Mouse (Mus musculus) adrenal gland, postnatal 25 days (tissue): ENCODE results near the gene Jak3. TPM values are rescaled to one million over a fixed set of nuclear protein-coding genes. Genes with fewer than 3 reads are reported as not detected.
"Not testable (repeated sequence)": the region's sequence is repeated elsewhere in the genome, so short reads cannot be mapped to it uniquely, and the experiment has no call there.

Source experiments
- DNase-seq: peaks from one replicate; pipeline ENCODE4 v3.0.0; 2021; ENCODE audit warnings: mixed read lengths
- microRNA-seq, 2 experiments: library from miRNA; unstranded; fragments of <30 nt; microRNA quantifications; one replicate each; pipeline ENCODE4 v1.2.0; 2021
- total RNA-seq: library from RNA; stranded (reverse); gene quantifications from 2 replicates; pipeline ENCODE4 v1.2.3, GENCODE M21; 2021

The Jak3 gene
- total RNA-seq, 1 experiment from 2014 or later: 14.3 TPM

DNA sequence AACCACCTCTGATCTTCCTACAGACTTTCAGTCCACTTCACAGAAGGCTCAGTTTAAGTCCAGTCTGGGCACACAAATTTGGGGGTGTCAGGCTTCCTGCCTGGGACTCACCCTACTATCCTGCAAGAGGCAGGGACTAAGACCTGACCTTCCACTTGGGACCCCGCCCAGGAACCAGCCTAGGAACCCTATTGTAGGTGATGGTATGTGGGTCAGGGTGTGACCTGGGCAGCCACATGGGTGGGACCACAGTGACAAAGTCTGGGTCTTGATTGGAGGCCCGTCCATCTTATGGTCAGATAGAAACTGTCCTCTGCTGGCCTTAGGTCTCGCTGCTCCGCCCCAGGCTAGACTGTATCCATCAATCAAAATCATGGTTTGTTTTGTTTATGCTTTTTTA lies 48.3 kb downstream of the Jak3 start:
- DNase-seq: no peak

DNA sequence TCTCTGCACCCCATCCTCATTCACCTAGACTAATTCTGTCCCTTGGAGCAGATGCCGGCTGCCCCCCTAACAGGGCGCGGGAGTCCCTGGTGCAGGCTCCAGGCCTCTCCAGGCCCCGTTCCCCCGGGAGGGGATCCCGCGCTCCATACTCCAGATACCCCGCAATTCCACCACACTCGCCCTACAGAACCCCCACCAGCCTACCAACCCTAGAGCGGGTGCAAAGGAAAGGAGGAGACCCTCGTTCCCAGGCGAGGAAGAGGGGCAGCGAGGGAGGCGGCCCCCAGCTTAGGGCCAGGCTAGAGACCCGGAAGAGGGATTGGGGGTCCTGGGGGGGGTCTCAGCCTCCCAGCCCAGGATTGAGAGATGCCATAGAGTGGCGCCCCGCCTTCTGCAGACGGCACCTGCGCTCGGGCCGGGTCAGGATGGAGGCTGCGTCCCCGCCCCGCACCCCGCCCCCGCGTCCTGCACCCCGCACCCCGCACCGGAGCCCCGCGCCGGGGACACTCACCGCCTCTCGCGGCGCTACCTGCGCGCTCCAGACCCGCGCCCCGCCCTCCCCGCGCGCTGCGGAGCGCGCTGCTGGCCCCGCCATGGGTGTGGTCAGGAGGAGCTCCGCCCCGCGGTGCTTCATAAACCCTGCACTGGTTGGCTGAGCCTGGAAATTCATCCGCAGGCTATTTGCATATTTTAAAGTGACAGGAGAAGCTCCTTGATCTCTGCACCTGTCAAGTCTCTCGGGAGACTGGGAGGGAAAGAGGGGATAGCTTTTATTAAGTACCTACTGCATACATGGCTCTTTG lies 49.2 kb downstream of the Jak3 start, which contains the start of gene Fcho1:
Gene Fcho1 (minus strand): TSS at position 595 of the 803 bp plus-strand sequence.
- peak; percentile 73 for DNase-seq

DNA sequence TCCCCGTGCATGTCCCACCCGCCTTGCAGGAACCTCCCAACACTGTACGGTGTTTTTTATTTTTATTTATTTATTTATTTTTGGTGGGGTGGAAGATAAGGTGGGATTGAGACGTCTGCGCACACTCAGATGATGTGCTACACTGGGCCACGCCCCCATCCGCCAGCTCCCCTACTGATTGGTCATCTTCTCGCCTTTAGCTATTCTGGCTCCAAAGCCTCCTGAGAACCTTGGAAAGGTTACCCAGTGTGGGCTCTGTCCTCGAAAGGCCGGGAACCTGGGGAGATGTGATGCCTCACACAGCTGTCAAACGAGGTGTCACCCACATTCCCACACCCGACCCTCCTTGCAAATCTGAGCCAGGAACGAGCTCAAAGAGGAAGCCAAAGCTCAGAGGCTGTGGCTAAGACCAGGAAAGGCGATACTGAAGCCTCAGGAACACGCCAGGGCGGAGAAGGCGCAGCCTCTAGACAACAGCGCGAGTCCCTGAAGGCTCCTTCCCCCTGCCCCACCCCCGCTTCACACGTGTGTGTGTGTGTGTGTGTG lies 52.2 kb downstream of the Jak3 start:
- no peak for DNase-seq

DNA sequence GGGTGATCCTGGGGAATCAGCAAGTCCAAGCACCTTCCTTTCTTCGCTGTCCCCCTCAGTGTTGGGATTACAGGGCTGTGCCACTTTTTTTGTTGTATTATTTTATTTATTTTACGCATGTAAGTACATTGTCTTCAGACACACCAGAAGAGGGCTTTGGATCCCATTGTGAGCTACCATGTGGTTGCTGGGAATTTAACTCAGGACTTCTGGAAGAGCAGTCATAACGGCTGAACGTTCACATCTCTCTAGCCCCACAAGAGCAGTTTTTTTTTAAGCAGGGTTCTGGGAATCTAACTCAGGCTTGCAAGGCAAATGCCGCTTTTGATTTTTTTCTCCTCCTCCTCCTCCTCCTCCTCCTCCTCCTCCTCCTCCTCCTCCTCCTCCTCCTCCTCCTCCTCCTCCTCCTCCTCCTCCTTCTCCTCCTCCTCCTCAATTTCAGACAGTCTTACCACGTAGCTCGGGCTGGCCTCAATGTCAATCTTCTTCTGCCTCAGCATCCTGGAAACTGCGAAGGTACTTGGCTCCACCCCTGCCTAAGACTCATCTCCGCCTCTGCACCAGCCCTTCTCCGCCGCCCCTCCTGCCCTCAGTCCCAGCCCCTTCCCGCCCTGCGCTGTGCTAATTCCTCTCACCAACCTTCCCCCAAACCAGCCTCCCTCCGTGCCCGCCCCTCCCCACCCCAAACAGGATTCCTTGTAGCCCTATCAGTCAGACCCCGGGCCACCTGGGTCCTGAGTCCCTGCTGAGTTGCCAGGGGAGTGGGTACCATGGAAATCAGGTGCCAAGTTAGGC lies 52.9 kb downstream of the Jak3 start:
- no peak for DNase-seq

DNA sequence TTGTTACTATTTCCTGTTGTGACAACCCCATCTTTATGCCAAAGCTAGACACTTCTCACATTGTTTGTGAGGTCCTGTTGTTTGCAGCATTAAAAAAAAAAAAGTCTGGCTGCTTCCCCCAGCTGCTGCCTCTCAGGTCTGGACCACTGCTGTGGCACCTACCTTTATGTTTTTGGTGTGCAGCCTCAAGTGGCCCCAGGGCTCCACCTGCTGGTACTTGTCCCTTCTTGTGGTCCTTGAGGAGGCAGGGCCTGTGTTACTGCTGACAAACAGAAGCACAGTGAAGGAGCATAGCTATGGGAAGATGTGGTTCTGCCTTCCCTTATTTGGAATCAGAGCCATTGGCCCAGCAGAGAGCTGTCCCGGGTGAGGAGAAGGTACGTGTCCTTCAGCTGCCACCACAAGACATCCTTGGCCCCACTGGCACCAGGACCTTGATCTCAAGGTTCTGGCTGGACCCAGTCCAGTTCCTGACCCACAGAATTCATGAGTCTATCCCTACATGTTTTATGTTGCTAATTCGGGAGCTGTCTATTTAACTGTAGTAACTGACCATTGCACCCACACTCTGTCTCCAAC lies 55.6 kb downstream of the Jak3 start:
- DNase-seq: peak; percentile 56

DNA sequence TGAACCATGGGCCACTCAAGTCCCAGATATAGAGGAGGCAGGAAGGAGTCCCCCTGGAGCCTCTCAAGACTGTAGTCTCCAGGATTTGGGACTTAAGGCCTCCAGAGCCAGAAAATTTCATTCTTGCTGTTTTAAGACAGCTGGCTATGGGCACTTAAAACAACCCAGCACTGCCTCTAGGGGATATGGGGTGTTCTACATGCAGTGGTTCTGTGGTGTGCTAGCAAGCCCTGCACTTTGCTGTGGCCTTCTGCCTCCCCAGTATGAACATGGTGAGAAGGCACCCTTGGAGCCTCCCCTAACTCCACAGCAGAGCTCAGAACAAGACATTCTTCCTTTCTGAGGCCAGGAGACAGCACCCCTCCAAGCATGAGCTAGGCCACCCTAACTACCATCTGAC lies 62.2 kb downstream of the Jak3 start:
- DNase-seq: not testable (repeated sequence)

Small RNA genes within 50 kb of the gene (microRNA-seq; reads per million reads assigned to microRNA genes)
- gene Mir6769b: 0.71 to 1.0 reads per million in 2 experiments

Other genes with a start within 250 kb of the Jak3 start
- gene Abhd8, start 212.6 kb upstream of the Jak3 start, total RNA-seq: 63.0 and 82.8 TPM in 2 replicates
- 109 and 113 TPM in 2 replicates for gene Mrpl34, start 211.3 kb upstream of the Jak3 start, total RNA-seq
- gene Dda1, start 207.1 kb upstream of the Jak3 start, total RNA-seq: 62.5 and 64.7 TPM in 2 replicates
- 17.3 and 23.3 TPM in 2 replicates for gene Ano8, start 190.3 kb upstream of the Jak3 start, total RNA-seq
- gene Gtpbp3, start 188.2 kb upstream of the Jak3 start, total RNA-seq: 26.5 and 28.7 TPM in 2 replicates
- gene Plvap, start 164.5 kb upstream of the Jak3 start, total RNA-seq: 167 and 192 TPM in 2 replicates
- not detected in 2 replicates for gene Ccdc194, start 150.6 kb upstream of the Jak3 start, total RNA-seq
- gene Bst2, start 138.8 kb upstream of the Jak3 start, total RNA-seq: 66.0 and 70.2 TPM in 2 replicates
- gene Mvb12a, start 133.4 kb upstream of the Jak3 start, total RNA-seq: 62.3 and 73.7 TPM in 2 replicates
- 5.0 and 8.9 TPM in 2 replicates for gene Tmem221, start 117.4 kb upstream of the Jak3 start, total RNA-seq
- gene Nxnl1, start 109.7 kb upstream of the Jak3 start, total RNA-seq: 1.1 TPM in 2 replicates
- gene Slc27a1, start 107.4 kb upstream of the Jak3 start, total RNA-seq: 156 and 167 TPM in 2 replicates
- gene Pgls, start 84.1 kb upstream of the Jak3 start, total RNA-seq: 145 and 153 TPM in 2 replicates
- gene Fam129c, start 78.6 kb upstream of the Jak3 start, total RNA-seq: 4.0 TPM in 2 replicates
- gene Colgalt1, start 65.3 kb upstream of the Jak3 start, total RNA-seq: 64.6 and 66.2 TPM in 2 replicates
- gene Unc13a, start 4.5 kb upstream of the Jak3 start, total RNA-seq: 8.3 and 8.4 TPM in 2 replicates
- 6.1 and 7.8 TPM in 2 replicates for gene Insl3, start 12.9 kb downstream of the Jak3 start, total RNA-seq
- 3.7 and 4.8 TPM in 2 replicates for gene B3gnt3, start 25.5 kb downstream of the Jak3 start, total RNA-seq
- 2.2 and 2.6 TPM in 2 replicates for gene Fcho1, start 49.4 kb downstream of the Jak3 start, total RNA-seq
- gene Zfp709, start 205.7 kb downstream of the Jak3 start, total RNA-seq: 8.3 and 9.0 TPM in 2 replicates
- gene Zfp882, start 232.3 kb downstream of the Jak3 start, total RNA-seq: 8.3 and 9.8 TPM in 2 replicates
- gene Zfp617, start 232.3 kb downstream of the Jak3 start, total RNA-seq: 31.3 and 38.1 TPM in 2 replicates